Mouse (Mus musculus): ENCODE data around the gene Olfr368. TPM values are rescaled to one million over a fixed set of nuclear protein-coding genes. Genes with fewer than 3 reads are reported as not detected.

The Olfr368 gene
- polyA plus RNA-seq, 1 experiment from 2014 or later, result not detected

DNA sequence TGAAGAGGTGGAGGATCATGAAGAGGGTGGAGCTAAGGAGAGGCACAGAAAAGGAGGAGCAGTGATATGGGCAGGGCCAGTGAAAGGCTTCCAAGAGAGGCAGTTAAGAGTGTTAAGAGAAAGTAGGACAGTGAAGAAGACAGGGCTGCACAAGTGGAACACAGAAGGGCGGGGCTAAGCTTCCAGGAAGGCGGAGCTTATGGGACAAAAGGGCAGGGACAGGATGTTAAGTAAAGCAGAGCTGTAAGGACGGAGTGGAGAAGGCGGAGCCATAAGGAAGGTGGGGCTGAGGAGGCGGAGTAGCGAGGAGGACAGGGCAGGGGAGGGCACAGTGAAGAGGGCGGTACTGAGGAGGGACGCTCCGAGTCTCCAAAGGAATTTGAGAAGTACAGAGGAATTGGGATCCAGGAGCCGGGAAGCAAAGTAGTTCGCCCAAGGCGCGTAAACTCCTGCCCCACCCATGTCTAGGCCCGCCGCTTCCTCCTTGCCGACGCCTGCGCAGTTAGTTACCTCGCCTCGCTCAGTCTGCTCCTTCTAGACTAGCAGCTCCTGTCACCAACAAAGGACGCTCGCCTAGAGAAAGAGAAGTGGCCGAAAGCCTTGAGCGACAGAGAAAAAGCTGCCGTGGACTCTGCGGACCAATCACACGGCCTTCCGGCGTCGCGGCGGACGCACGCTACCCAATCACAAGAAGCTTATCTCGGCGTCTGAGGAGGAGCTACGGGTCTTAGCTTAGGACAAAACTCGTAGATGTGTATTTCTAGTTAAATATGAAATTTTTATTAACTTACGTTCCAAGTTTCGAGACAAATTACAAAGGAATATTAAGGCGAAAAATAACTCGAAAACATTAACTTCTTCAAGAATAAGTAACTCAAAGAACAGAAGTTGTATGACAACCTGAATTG lies 32.6 kb downstream of the Olfr368 start, which contains the start of gene Pdcl:
TSS of gene Pdcl (minus strand) at position 700 of the 908 bp plus-strand sequence.
- Histone ChIP-seq H3K4me1 (replicated peaks; ENCODE audit: control insufficient read depth, insufficient read depth) (no peaks in the 10 kb centered on the region), H3K36me3 (ENCODE audit: control insufficient read depth, insufficient read depth, low read length) (peaks cover 5% of the 10 kb centered on the region), H3K9ac (ENCODE audit: low read length) (peak within 1 kb of the TSS; percentile 87), H3K27me3 (ENCODE audit: control insufficient read depth, insufficient read depth, low read length) (no peaks in the 10 kb centered on the region), H3K4me3 (ENCODE audit: low read depth, low read length) (peak within 1 kb of the TSS; percentile 67), H3K9me3 (ENCODE audit: control insufficient read depth, low read length) (no peaks in the 10 kb centered on the region), H3K4me2 (replicated peaks; ENCODE audit: low read depth) (peak within 1 kb of the TSS; percentile 65), H3K27ac (replicated peaks) (peak within 1 kb of the TSS; percentile 99)
- WGBS, result under 1% methylated on average over 42 of the region's 42 CpGs
- peak; percentile 100 for ATAC-seq (ENCODE audit: low FRiP score, low TSS enrichment)
- peak; percentile 12; the same call in 1 of the 2 replicates for TF ChIP-seq CTCF (IDR thresholded peaks at IDR 0.05; ENCODE audit: low read depth)
- peak; percentile 71 for TF ChIP-seq EP300 (optimal IDR thresholded peaks at IDR 0.05)
- peak; percentile 94 for DNase-seq (ENCODE audit: low spot score)

DNA sequence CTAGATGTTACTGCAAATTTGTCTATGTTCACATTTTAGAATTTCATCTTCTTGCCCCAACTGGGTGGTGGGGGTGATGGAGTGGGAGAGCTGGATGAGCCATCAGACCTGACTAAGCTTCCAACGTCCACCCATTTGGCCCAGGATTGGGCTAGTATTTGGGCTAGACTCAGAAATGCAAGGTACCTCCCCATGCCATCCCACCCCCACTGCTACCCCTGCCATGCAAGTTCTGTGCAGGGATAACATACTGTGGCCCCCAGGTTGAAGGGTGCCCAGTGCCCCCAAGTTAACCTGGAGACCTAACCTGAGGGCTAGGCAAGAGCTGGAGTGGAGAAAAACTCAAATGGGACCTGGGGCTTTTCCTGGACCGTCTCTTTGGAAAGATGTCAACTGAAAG lies 33.6 kb downstream of the Olfr368 start:
- Histone ChIP-seq H3K9me3 (ENCODE audit: control insufficient read depth, low read length) (no peaks in the 10 kb centered on the region), H3K4me2 (replicated peaks; ENCODE audit: low read depth) (peak overlapping the region; percentile 65; the same call in 1 of the 2 replicates), H3K9ac (ENCODE audit: low read length) (no peak overlapping the region), H3K27ac (replicated peaks) (no peak overlapping the region), H3K4me1 (replicated peaks; ENCODE audit: control insufficient read depth, insufficient read depth) (no peaks in the 10 kb centered on the region), H3K27me3 (ENCODE audit: control insufficient read depth, insufficient read depth, low read length) (no peaks in the 10 kb centered on the region), H3K4me3 (ENCODE audit: low read depth, low read length) (no peak overlapping the region), H3K36me3 (ENCODE audit: control insufficient read depth, insufficient read depth, low read length) (peaks cover 5% of the 10 kb centered on the region)
- no peak for DNase-seq (ENCODE audit: low spot score)
- TF ChIP-seq EP300 (optimal IDR thresholded peaks at IDR 0.05) (no peak), CTCF (IDR thresholded peaks at IDR 0.05; ENCODE audit: low read depth) (no peak)
- no peak for ATAC-seq (ENCODE audit: low FRiP score, low TSS enrichment)
- 94% methylated on average over 2 of the region's 2 CpGs for WGBS

GRCm38 (mm10) chr2:37370651-37371050 lies 44.3 kb downstream of the Olfr368 start:
- TF ChIP-seq EP300 (optimal IDR thresholded peaks at IDR 0.05), result no peak
- TF ChIP-seq CTCF (IDR thresholded peaks at IDR 0.05; ENCODE audit: low read depth), result no peak
- DNase-seq (ENCODE audit: low spot score), result no peak

GRCm38 (mm10) chr2:37376018-37376417 lies 49.7 kb downstream of the Olfr368 start:
- Histone ChIP-seq H3K4me1 (replicated peaks; ENCODE audit: control insufficient read depth, insufficient read depth) (no peaks in the 10 kb centered on the region), H3K27ac (replicated peaks) (no peak overlapping the region), H3K9me3 (ENCODE audit: control insufficient read depth, low read length) (no peaks in the 10 kb centered on the region), H3K4me3 (ENCODE audit: low read depth, low read length) (no peak overlapping the region), H3K4me2 (replicated peaks; ENCODE audit: low read depth) (no peak overlapping the region), H3K9ac (ENCODE audit: low read length) (no peak overlapping the region), H3K27me3 (ENCODE audit: control insufficient read depth, insufficient read depth, low read length) (no peaks in the 10 kb centered on the region), H3K36me3 (ENCODE audit: control insufficient read depth, insufficient read depth, low read length) (peaks cover 7% of the 10 kb centered on the region; the same call in 1 of the 2 replicates)
- DNase-seq (ENCODE audit: low spot score) (no peak), ATAC-seq (ENCODE audit: low FRiP score, low TSS enrichment) (no peak)
- TF ChIP-seq EP300 (optimal IDR thresholded peaks at IDR 0.05) (no peak), CTCF (IDR thresholded peaks at IDR 0.05; ENCODE audit: low read depth) (no peak)
- 93% methylated on average over 1 of the region's 1 CpGs for WGBS

More at GRCm38 (mm10) chr2:37370651-37371050, 44.3 kb downstream of the Olfr368 start:
- no peaks in the 10 kb centered on the region for H3K27me3 ChIP-seq (ENCODE audit: control insufficient read depth, insufficient read depth, low read length)
- no peaks in the 10 kb centered on the region for H3K9me3 ChIP-seq (ENCODE audit: control insufficient read depth, low read length)
- H3K9ac ChIP-seq (ENCODE audit: low read length), result no peak overlapping the region
- WGBS, result 91% methylated on average over 2 of the region's 2 CpGs
- H3K27ac ChIP-seq (replicated peaks), result no peak overlapping the region
- no peaks in the 10 kb centered on the region for H3K4me1 ChIP-seq (replicated peaks; ENCODE audit: control insufficient read depth, insufficient read depth)
- H3K4me2 ChIP-seq (replicated peaks; ENCODE audit: low read depth), result no peak overlapping the region
- 0 out of 2 replicates have a peak, but pooled peaks cover 5% of the 10 kb centered on the region for H3K36me3 ChIP-seq (ENCODE audit: control insufficient read depth, insufficient read depth, low read length)
- H3K4me3 ChIP-seq (ENCODE audit: low read depth, low read length), result no peak overlapping the region
- no peak for ATAC-seq (ENCODE audit: low FRiP score, low TSS enrichment)

- peaks cover 11% of the 10 kb centered on the region for H3K36me3 ChIP-seq (ENCODE audit: control insufficient read depth, insufficient read depth, low read length)
- WGBS, result 60% methylated on average over 2 of the region's 2 CpGs
These were observed 53.9 kb downstream of the Olfr368 start for GRCm38 (mm10) chr2:37380189-37380588.

More at GRCm38 (mm10) chr2:37380189-37380588, 53.9 kb downstream of the Olfr368 start:
- H3K4me2 ChIP-seq (replicated peaks; ENCODE audit: low read depth), result no peak overlapping the region
- DNase-seq (ENCODE audit: low spot score) (peak; percentile 50), ATAC-seq (ENCODE audit: low FRiP score, low TSS enrichment) (no peak)
- H3K4me1 ChIP-seq (replicated peaks; ENCODE audit: control insufficient read depth, insufficient read depth), result no peaks in the 10 kb centered on the region
- TF ChIP-seq EP300 (optimal IDR thresholded peaks at IDR 0.05) (no peak), CTCF (IDR thresholded peaks at IDR 0.05; ENCODE audit: low read depth) (peak; percentile 80)
- H3K27me3 ChIP-seq (ENCODE audit: control insufficient read depth, insufficient read depth, low read length), result no peaks in the 10 kb centered on the region
- H3K27ac ChIP-seq (replicated peaks), result no peak overlapping the region
- H3K9me3 ChIP-seq (ENCODE audit: control insufficient read depth, low read length), result no peaks in the 10 kb centered on the region
- H3K9ac ChIP-seq (ENCODE audit: low read length), result no peak overlapping the region
- H3K4me3 ChIP-seq (ENCODE audit: low read depth, low read length), result no peak overlapping the region

Other genes starting within 250 kb of the Olfr368 start
- gene Olfr361, start 237.2 kb upstream of the Olfr368 start, polyA plus RNA-seq (2015; fragmentation: Nextera tagmentation; extraction: Ambion mirVana), result not detected in 2 replicates
- gene Olfr362, start 208.6 kb upstream of the Olfr368 start, polyA plus RNA-seq (2015; fragmentation: Nextera tagmentation; extraction: Ambion mirVana), result not detected in 2 replicates
- gene Olfr364-ps1, start 187.2 kb upstream of the Olfr368 start, polyA plus RNA-seq (2015; fragmentation: Nextera tagmentation; extraction: Ambion mirVana), result not detected in 2 replicates
- not detected in 2 replicates for gene Olfr365, start 138.3 kb upstream of the Olfr368 start, polyA plus RNA-seq (2015; fragmentation: Nextera tagmentation; extraction: Ambion mirVana)
- not detected in 2 replicates for gene Olfr366, start 114.9 kb upstream of the Olfr368 start, polyA plus RNA-seq (2015; fragmentation: Nextera tagmentation; extraction: Ambion mirVana)
- gene Pdcl, start 32.8 kb downstream of the Olfr368 start, polyA plus RNA-seq (2015; fragmentation: Nextera tagmentation; extraction: Ambion mirVana), result 26.8 and 27.1 TPM in 2 replicates
- gene Rc3h2, start 96.4 kb downstream of the Olfr368 start, polyA plus RNA-seq (2015; fragmentation: Nextera tagmentation; extraction: Ambion mirVana), result 5.5 and 5.7 TPM in 2 replicates
- gene Zbtb26, start 116.6 kb downstream of the Olfr368 start, polyA plus RNA-seq (2015; fragmentation: Nextera tagmentation; extraction: Ambion mirVana), result 1.7 and 1.9 TPM in 2 replicates
- 3.1 and 3.2 TPM in 2 replicates for gene Zbtb6, start 116.7 kb downstream of the Olfr368 start, polyA plus RNA-seq (2015; fragmentation: Nextera tagmentation; extraction: Ambion mirVana)
- gene Rabgap1, start 116.8 kb downstream of the Olfr368 start, polyA plus RNA-seq (2015; fragmentation: Nextera tagmentation; extraction: Ambion mirVana), result 17.3 and 17.4 TPM in 2 replicates
- 0.29 and 0.69 TPM in 2 replicates for gene Gpr21, start 189.8 kb downstream of the Olfr368 start, polyA plus RNA-seq (2015; fragmentation: Nextera tagmentation; extraction: Ambion mirVana)

Data from stomach, postnatal 0 days (tissue).